Mouse (Mus musculus) C2C12 (cell line): ENCODE results near the gene Mgat2.

Source experiments
- CEBPB ChIP-seq: IDR thresholded peaks from one replicate; pipeline ENCODE4 v1.6.1; 2011; ENCODE audit warnings: low read depth, mild to moderate bottlenecking, control low read depth, moderate library complexity
- CTCF ChIP-seq: IDR thresholded peaks from one replicate; pipeline ENCODE4 v1.5.1; 2011; ENCODE audit not compliant: control insufficient read depth, insufficient read depth, insufficient read length
- MAX ChIP-seq: IDR thresholded peaks from one replicate; pipeline ENCODE4 v1.6.1; 2011; ENCODE audit warnings: mild to moderate bottlenecking, control low read depth
- MYOG ChIP-seq: IDR thresholded peaks from one replicate; pipeline ENCODE4 v1.6.1; 2011; ENCODE audit not compliant: control insufficient read depth, insufficient read length; ENCODE audit errors: extremely low read depth
- USF1 ChIP-seq: IDR thresholded peaks from one replicate; pipeline ENCODE4 v1.6.1; 2011; ENCODE audit warnings: low read depth, mild to moderate bottlenecking, control low read depth, moderate library complexity

DNA sequence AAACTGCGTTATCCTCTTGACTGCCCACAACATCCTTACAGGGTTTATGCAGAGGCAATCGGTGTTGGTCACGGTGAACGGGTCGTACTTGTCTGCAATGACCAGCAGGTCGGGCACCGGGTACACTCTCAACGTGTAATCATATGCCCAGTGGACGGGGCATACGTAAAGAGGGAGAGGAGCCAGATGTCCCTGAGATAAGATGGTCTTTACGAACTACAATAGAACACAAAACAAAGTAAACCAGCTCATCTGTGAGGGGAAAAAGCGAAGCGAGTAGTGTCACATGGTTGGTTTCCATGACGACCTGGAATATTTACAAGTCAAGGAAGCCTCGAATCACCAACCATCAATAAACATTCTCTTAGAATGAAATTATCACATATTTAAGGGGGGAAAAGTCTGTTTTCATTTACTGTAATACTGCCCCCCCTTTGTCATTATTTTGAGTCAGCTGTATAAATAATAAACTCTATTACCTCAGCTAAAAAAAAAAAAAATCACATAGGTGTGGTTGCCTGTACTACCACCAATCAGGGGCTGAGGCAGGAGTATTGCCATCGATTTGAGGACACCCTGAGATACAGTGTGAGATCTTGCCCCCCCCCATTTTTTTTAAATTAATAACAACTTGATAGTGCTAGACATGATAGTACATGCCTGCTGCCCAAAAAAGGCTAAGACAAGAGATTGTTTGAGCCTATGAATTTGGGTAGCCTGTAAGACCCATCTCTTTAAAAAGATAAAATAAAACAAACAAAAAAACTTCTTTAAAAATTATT, 20.3 kb downstream of the Mgat2 start, which contains the start of gene Gm49384:
- TF ChIP-seq CTCF, result no peak
- no peak for TF ChIP-seq MYOG
- no peak for TF ChIP-seq MAX
- no peak for TF ChIP-seq CEBPB
- no peak for TF ChIP-seq USF1
